Mouse (Mus musculus): ENCODE data around the gene Gm5150. TPM values are rescaled to one million over a fixed set of nuclear protein-coding genes. Genes with fewer than 3 reads are reported as not detected.

The Gm5150 gene
- polyA plus RNA-seq (2012; rRNA removed; ENCODE audit: low replicate concordance) = 0.08 and 0.15 TPM in 2 replicates

DNA sequence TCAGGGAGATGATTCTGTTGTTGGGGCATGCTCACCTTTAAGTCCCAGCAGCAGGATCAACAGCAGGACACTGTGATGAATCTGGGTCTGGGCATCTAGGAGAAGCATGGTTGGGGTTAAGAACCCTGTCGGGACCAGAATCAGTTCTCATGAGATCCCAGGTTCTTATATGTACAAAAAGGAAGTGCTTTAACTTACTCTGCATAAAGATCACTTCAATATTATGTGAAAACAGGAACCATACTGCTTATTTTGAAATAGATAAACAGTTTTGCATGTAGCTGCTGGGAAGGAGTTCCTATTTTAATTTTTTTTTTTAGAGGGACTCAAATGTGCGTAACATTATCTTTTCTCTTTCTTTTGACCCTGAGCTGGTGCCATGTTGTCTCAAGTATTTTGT, at the start of gene Gm5150:
Gene Gm5150 (minus strand): TSS at position 223 of the 400 bp plus-strand sequence.

Other genes with a start within 250 kb of the Gm5150 start
- gene Sirpb1c, start 157.9 kb downstream of the Gm5150 start, polyA plus RNA-seq (2012; rRNA removed; ENCODE audit: low replicate concordance) = not detected in 2 replicates

All from duodenum, adult 2 months (tissue).